Mouse (Mus musculus): ENCODE measurements around the gene Ilvbl. TPM values are rescaled to one million over a fixed set of nuclear protein-coding genes. Genes with fewer than 3 reads are reported as not detected.
"Not testable (repeated sequence)": the region's sequence is repeated elsewhere in the genome, so short reads cannot be mapped to it uniquely, and the experiment has no call there.

Ilvbl gene
- 42.7 and 42.8 TPM in 2 replicates for polyA plus RNA-seq (2014; fragmentation: Nextera tagmentation; extraction: Ambion mirVana)

GRCm38 (mm10) chr10:78574250-78575104, at the start of gene Ilvbl:
Ilvbl (plus strand) TSS chr10:78574346.
- Histone ChIP-seq H3K9ac (ENCODE audit: low read depth, low read length) (peak within 1 kb of the TSS; percentile 64), H3K9me3 (ENCODE audit: control insufficient read depth, low read length) (no peaks in the 10 kb centered on the region), H3K36me3 (ENCODE audit: control insufficient read depth, insufficient read depth, low read length) (peaks cover 30% of the 10 kb centered on the region), H3K27me3 (replicated peaks; ENCODE audit: control insufficient read depth, insufficient read depth, low read length) (no peaks in the 10 kb centered on the region), H3K4me1 (ENCODE audit: control insufficient read depth, insufficient read depth, low read length) (peaks cover 12% of the 10 kb centered on the region), H3K27ac (replicated peaks; ENCODE audit: low read depth, low read length) (peak within 1 kb of the TSS; percentile 96), H3K4me2 (ENCODE audit: low read depth, low read length) (peak within 1 kb of the TSS; percentile 59), H3K4me3 (ENCODE audit: low read depth, low read length) (peak within 1 kb of the TSS; percentile 49)
- ATAC-seq (ENCODE audit: low read depth) = peak; percentile 92
- DNase-seq (ENCODE audit: low spot score) = peak; percentile 99
- under 1% methylated on average over 45 of the region's 51 CpGs for WGBS

GRCm38 (mm10) chr10:78525071-78525470, 49.1 kb upstream of the Ilvbl start:
- H3K4me2 ChIP-seq (ENCODE audit: low read depth, low read length); H3K9ac ChIP-seq (ENCODE audit: low read depth, low read length); H3K27me3 ChIP-seq (replicated peaks; ENCODE audit: control insufficient read depth, insufficient read depth, low read length); H3K36me3 ChIP-seq (ENCODE audit: control insufficient read depth, insufficient read depth, low read length); H3K27ac ChIP-seq (replicated peaks; ENCODE audit: low read depth, low read length); ATAC-seq (ENCODE audit: low read depth); DNase-seq (ENCODE audit: low spot score); H3K4me3 ChIP-seq (ENCODE audit: low read depth, low read length); H3K9me3 ChIP-seq (ENCODE audit: control insufficient read depth, low read length); H3K4me1 ChIP-seq (ENCODE audit: control insufficient read depth, insufficient read depth, low read length): not testable (repeated sequence)
- WGBS = 53% methylated on average over 3 of the region's 3 CpGs

- no peak overlapping the region for H3K4me3 ChIP-seq (ENCODE audit: low read depth, low read length)
- no peaks in the 10 kb centered on the region for H3K36me3 ChIP-seq (ENCODE audit: control insufficient read depth, insufficient read depth, low read length)
- no peak overlapping the region for H3K9ac ChIP-seq (ENCODE audit: low read depth, low read length)
- H3K9me3 ChIP-seq (ENCODE audit: control insufficient read depth, low read length) = no peaks in the 10 kb centered on the region
- no peaks in the 10 kb centered on the region for H3K27me3 ChIP-seq (replicated peaks; ENCODE audit: control insufficient read depth, insufficient read depth, low read length)
- no peak overlapping the region for H3K4me2 ChIP-seq (ENCODE audit: low read depth, low read length)
- no peak overlapping the region for H3K27ac ChIP-seq (replicated peaks; ENCODE audit: low read depth, low read length)
- DNase-seq (ENCODE audit: low spot score) = no peak
- WGBS = 43% methylated on average over 4 of the region's 4 CpGs
- ATAC-seq (ENCODE audit: low read depth) = no peak
- H3K4me1 ChIP-seq (ENCODE audit: control insufficient read depth, insufficient read depth, low read length) = no peaks in the 10 kb centered on the region
Observed at GRCm38 (mm10) chr10:78525511-78525910, 48.6 kb upstream of the Ilvbl start.

- no peaks in the 10 kb centered on the region for H3K27me3 ChIP-seq (replicated peaks; ENCODE audit: control insufficient read depth, insufficient read depth, low read length)
- ATAC-seq (ENCODE audit: low read depth) (no peak), DNase-seq (ENCODE audit: low spot score) (peak; percentile 17)
- H3K36me3 ChIP-seq (ENCODE audit: control insufficient read depth, insufficient read depth, low read length) = no peaks in the 10 kb centered on the region
- no peak overlapping the region for H3K9ac ChIP-seq (ENCODE audit: low read depth, low read length)
- WGBS = 68% methylated on average over 2 of the region's 2 CpGs
- H3K4me2 ChIP-seq (ENCODE audit: low read depth, low read length) = no peak overlapping the region
- no peak overlapping the region for H3K27ac ChIP-seq (replicated peaks; ENCODE audit: low read depth, low read length)
- H3K4me1 ChIP-seq (ENCODE audit: control insufficient read depth, insufficient read depth, low read length) = no peaks in the 10 kb centered on the region
- H3K9me3 ChIP-seq (ENCODE audit: control insufficient read depth, low read length) = no peaks in the 10 kb centered on the region
- H3K4me3 ChIP-seq (ENCODE audit: low read depth, low read length) = no peak overlapping the region
Observed at GRCm38 (mm10) chr10:78540943-78541342, 33.2 kb upstream of the Ilvbl start.

- Histone ChIP-seq H3K9ac (ENCODE audit: low read depth, low read length) (no peak overlapping the region), H3K4me2 (ENCODE audit: low read depth, low read length) (no peak overlapping the region), H3K27me3 (replicated peaks; ENCODE audit: control insufficient read depth, insufficient read depth, low read length) (no peaks in the 10 kb centered on the region), H3K4me3 (ENCODE audit: low read depth, low read length) (no peak overlapping the region), H3K9me3 (ENCODE audit: control insufficient read depth, low read length) (no peaks in the 10 kb centered on the region), H3K4me1 (ENCODE audit: control insufficient read depth, insufficient read depth, low read length) (peaks cover 3% of the 10 kb centered on the region; the same call in 1 of the 2 replicates), H3K27ac (replicated peaks; ENCODE audit: low read depth, low read length) (no peak overlapping the region), H3K36me3 (ENCODE audit: control insufficient read depth, insufficient read depth, low read length) (no peaks in the 10 kb centered on the region)
- DNase-seq (ENCODE audit: low spot score) = no peak
- ATAC-seq (ENCODE audit: low read depth) = no peak
- WGBS = 85% methylated on average over 1 of the region's 1 CpGs
Observed at GRCm38 (mm10) chr10:78565070-78565469, 9.1 kb upstream of the Ilvbl start.

GRCm38 (mm10) chr10:78569191-78569590, 5.0 kb upstream of the Ilvbl start:
- Histone ChIP-seq H3K4me1 (ENCODE audit: control insufficient read depth, insufficient read depth, low read length) (peaks cover 9% of the 10 kb centered on the region), H3K27me3 (replicated peaks; ENCODE audit: control insufficient read depth, insufficient read depth, low read length) (no peaks in the 10 kb centered on the region), H3K4me2 (ENCODE audit: low read depth, low read length) (no peak overlapping the region), H3K27ac (replicated peaks; ENCODE audit: low read depth, low read length) (no peak overlapping the region), H3K9ac (ENCODE audit: low read depth, low read length) (no peak overlapping the region), H3K36me3 (ENCODE audit: control insufficient read depth, insufficient read depth, low read length) (no peaks in the 10 kb centered on the region), H3K9me3 (ENCODE audit: control insufficient read depth, low read length) (no peaks in the 10 kb centered on the region), H3K4me3 (ENCODE audit: low read depth, low read length) (no peak overlapping the region)
- DNase-seq (ENCODE audit: low spot score) (no peak), ATAC-seq (ENCODE audit: low read depth) (no peak)
- WGBS = 76% methylated on average over 3 of the region's 3 CpGs

GRCm38 (mm10) chr10:78569686-78570085, 4.5 kb upstream of the Ilvbl start:
- DNase-seq (ENCODE audit: low spot score) (no peak), ATAC-seq (ENCODE audit: low read depth) (no peak)
- Histone ChIP-seq H3K36me3 (ENCODE audit: control insufficient read depth, insufficient read depth, low read length) (no peaks in the 10 kb centered on the region), H3K4me1 (ENCODE audit: control insufficient read depth, insufficient read depth, low read length) (peaks cover 9% of the 10 kb centered on the region), H3K4me3 (ENCODE audit: low read depth, low read length) (no peak overlapping the region), H3K9ac (ENCODE audit: low read depth, low read length) (no peak overlapping the region), H3K9me3 (ENCODE audit: control insufficient read depth, low read length) (no peaks in the 10 kb centered on the region), H3K27ac (replicated peaks; ENCODE audit: low read depth, low read length) (no peak overlapping the region), H3K27me3 (replicated peaks; ENCODE audit: control insufficient read depth, insufficient read depth, low read length) (no peaks in the 10 kb centered on the region), H3K4me2 (ENCODE audit: low read depth, low read length) (no peak overlapping the region)
- WGBS = 37% methylated on average over 3 of the region's 3 CpGs

GRCm38 (mm10) chr10:78570416-78570815, 3.7 kb upstream of the Ilvbl start:
- H3K4me2 ChIP-seq (ENCODE audit: low read depth, low read length) = no peak overlapping the region
- H3K4me3 ChIP-seq (ENCODE audit: low read depth, low read length) = no peak overlapping the region
- H3K9me3 ChIP-seq (ENCODE audit: control insufficient read depth, low read length) = no peaks in the 10 kb centered on the region
- no peaks in the 10 kb centered on the region for H3K27me3 ChIP-seq (replicated peaks; ENCODE audit: control insufficient read depth, insufficient read depth, low read length)
- ATAC-seq (ENCODE audit: low read depth) (no peak), DNase-seq (ENCODE audit: low spot score) (no peak)
- 61% methylated on average over 6 of the region's 6 CpGs for WGBS
- no peak overlapping the region for H3K9ac ChIP-seq (ENCODE audit: low read depth, low read length)
- no peak overlapping the region for H3K27ac ChIP-seq (replicated peaks; ENCODE audit: low read depth, low read length)
- H3K4me1 ChIP-seq (ENCODE audit: control insufficient read depth, insufficient read depth, low read length) = peaks cover 9% of the 10 kb centered on the region
- H3K36me3 ChIP-seq (ENCODE audit: control insufficient read depth, insufficient read depth, low read length) = no peaks in the 10 kb centered on the region

- Histone ChIP-seq H3K9ac (ENCODE audit: low read depth, low read length) (no peak overlapping the region), H3K4me1 (ENCODE audit: control insufficient read depth, insufficient read depth, low read length) (peaks cover 12% of the 10 kb centered on the region), H3K27me3 (replicated peaks; ENCODE audit: control insufficient read depth, insufficient read depth, low read length) (no peaks in the 10 kb centered on the region), H3K9me3 (ENCODE audit: control insufficient read depth, low read length) (no peaks in the 10 kb centered on the region), H3K27ac (replicated peaks; ENCODE audit: low read depth, low read length) (peak overlapping the region; percentile 40; the same call in 1 of the 2 replicates), H3K36me3 (ENCODE audit: control insufficient read depth, insufficient read depth, low read length) (no peaks in the 10 kb centered on the region), H3K4me2 (ENCODE audit: low read depth, low read length) (no peak overlapping the region), H3K4me3 (ENCODE audit: low read depth, low read length) (no peak overlapping the region)
- ATAC-seq (ENCODE audit: low read depth) (no peak), DNase-seq (ENCODE audit: low spot score) (peak; percentile 43)
- WGBS = 45% methylated on average over 2 of the region's 2 CpGs
Observed at GRCm38 (mm10) chr10:78570897-78571296, 3.2 kb upstream of the Ilvbl start.

All from embryonic facial prominence, embryonic 14.5 days (tissue).